Mouse (Mus musculus): ENCODE measurements around the gene Synj2. TPM values are rescaled to one million over a fixed set of nuclear protein-coding genes. Genes with fewer than 3 reads are reported as not detected.

The Synj2 gene
- polyA plus RNA-seq, 1 experiment from 2014 or later = 6.0 TPM

DNA sequence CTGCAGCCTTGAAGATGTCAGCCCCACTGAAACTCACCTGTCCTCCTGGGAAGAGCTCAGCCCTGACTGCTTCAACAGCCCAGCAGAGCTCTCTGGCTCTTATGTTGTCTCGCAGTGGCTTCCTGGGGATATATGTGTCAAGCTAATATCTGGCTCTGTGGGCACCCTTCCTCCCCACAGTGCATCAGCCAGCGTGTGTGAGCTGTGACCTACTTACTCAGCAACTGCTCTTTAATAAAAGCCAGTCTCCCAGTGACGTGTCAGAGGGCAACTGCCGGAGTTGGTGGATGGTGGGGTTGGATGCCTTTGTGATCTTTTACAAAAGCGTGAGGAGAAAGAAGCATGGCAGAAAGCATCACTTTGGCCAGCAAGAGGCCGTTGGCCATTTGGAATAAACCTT, 42.8 kb downstream of the Synj2 start:
- CTCF ChIA-PET = interaction anchor here (0.8 kb wide), 1 partner anchor 8 kb away, joined by 3 read pairs; no protein-coding TSS in a partner anchor
- in situ Hi-C loops (cut with MboI; ENCODE audit: low pct_unique_long_range_greater_than_20kb) = no loop called here
- ATAC-seq = no peak

GRCm38 (mm10) chr17:5984700-5985231, 43.7 kb downstream of the Synj2 start:
- CTCF ChIA-PET = interaction anchor here (1.0 to 1.5 kb wide), 2 partner anchors 10 to 40 kb away, joined by 3 read pairs; no protein-coding TSS in a partner anchor
- in situ Hi-C loops (cut with MboI; ENCODE audit: low pct_unique_long_range_greater_than_20kb) = loop anchor here (5.0 kb wide), 1 partner anchor 42 kb away; the partner anchor contains the start of gene Synj2
- no peak for TF ChIP-seq CTCF (IDR thresholded peaks at IDR 0.05)
- DNase-seq (ENCODE audit: low read depth, low spot score) = no peak
- no peaks in the 10 kb centered on the region for H3K27me3 ChIP-seq
- ATAC-seq = no peak
- POLR2A ChIA-PET = no interaction called here

More for the DNA sequence above, 42.8 kb downstream of the Synj2 start:
- DNase-seq (ENCODE audit: low read depth, low spot score) = no peak
- TF ChIP-seq CTCF (IDR thresholded peaks at IDR 0.05) = no peak
- POLR2A ChIA-PET = no interaction called here
- no peaks in the 10 kb centered on the region for H3K27me3 ChIP-seq

GRCm38 (mm10) chr17:5985271-5985670, 44.2 kb downstream of the Synj2 start:
- in situ Hi-C loops (cut with MboI; ENCODE audit: low pct_unique_long_range_greater_than_20kb) = loop anchor here (5.0 kb wide), 1 partner anchor 43 kb away; the partner anchor contains the start of gene Synj2
- ChIA-PET POLR2A (no interaction called here), CTCF (interaction anchor here (0.9 to 1.5 kb wide), 3 partner anchors 9 to 40 kb away, joined by 3 read pairs; no protein-coding TSS in a partner anchor)
- ATAC-seq (no peak), DNase-seq (ENCODE audit: low read depth, low spot score) (no peak)
- no peaks in the 10 kb centered on the region for H3K27me3 ChIP-seq
- TF ChIP-seq CTCF (IDR thresholded peaks at IDR 0.05) = no peak

GRCm38 (mm10) chr17:5987271-5988056, 46.4 kb downstream of the Synj2 start:
- in situ Hi-C loops (cut with MboI; ENCODE audit: low pct_unique_long_range_greater_than_20kb) = loop anchor here (5.0 kb wide), 1 partner anchor 45 kb away; the partner anchor contains the start of gene Synj2
- no peaks in the 10 kb centered on the region for H3K27me3 ChIP-seq
- DNase-seq (ENCODE audit: low read depth, low spot score) (no peak), ATAC-seq (peak; percentile 27)
- CTCF ChIA-PET = interaction anchor here (1.2 to 1.5 kb wide), 2 partner anchors 8 to 14 kb away, joined by 3 to 4 read pairs; no protein-coding TSS in a partner anchor
- no peak for TF ChIP-seq CTCF (IDR thresholded peaks at IDR 0.05)
- POLR2A ChIA-PET = no interaction called here

DNA sequence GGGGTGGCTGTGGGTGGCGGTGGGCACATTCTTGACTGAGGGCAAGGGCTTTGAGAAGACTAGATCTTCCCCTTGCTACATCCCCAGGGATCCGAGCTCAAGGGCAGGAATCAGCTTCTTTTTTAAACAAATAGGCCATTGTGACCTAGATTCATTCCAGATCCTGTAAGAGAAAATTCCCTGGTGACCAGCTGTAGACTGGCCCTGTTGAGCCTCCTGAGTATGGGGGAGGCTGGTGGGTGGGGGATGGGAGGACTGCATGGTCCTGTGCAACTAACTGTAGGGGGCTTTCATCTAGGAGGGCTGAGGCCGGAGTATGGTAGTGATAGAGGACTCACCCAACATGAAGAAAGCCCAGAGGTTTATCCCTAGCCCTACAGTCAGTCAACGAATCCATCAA, 47.0 kb downstream of the Synj2 start:
- no peak for TF ChIP-seq CTCF (IDR thresholded peaks at IDR 0.05)
- ChIA-PET POLR2A (no interaction called here), CTCF (interaction anchor here (1.2 to 1.5 kb wide), 3 partner anchors 9 to 25 kb away, joined by 3 to 4 read pairs (median 4); no protein-coding TSS in a partner anchor)
- no peaks in the 10 kb centered on the region for H3K27me3 ChIP-seq
- no peak for ATAC-seq
- in situ Hi-C loops (cut with MboI; ENCODE audit: low pct_unique_long_range_greater_than_20kb) = loop anchor here (5.0 kb wide), 1 partner anchor 46 kb away; the partner anchor contains the start of gene Synj2
- no peak for DNase-seq (ENCODE audit: low read depth, low spot score)

GRCm38 (mm10) chr17:5992866-5993580, 51.9 kb downstream of the Synj2 start:
- no peaks in the 10 kb centered on the region for H3K27me3 ChIP-seq
- no peak for TF ChIP-seq CTCF (IDR thresholded peaks at IDR 0.05)
- ChIA-PET POLR2A (no interaction called here), CTCF (interaction anchor here (1.1 to 2.9 kb wide), 3 partner anchors 10 to 52 kb away, joined by 4 to 8 read pairs (median 7); partner anchors contain the start of gene Synj2)
- in situ Hi-C loops (cut with MboI; ENCODE audit: low pct_unique_long_range_greater_than_20kb) = no loop called here
- ATAC-seq = peak; percentile 42
- DNase-seq (ENCODE audit: low read depth, low spot score) = no peak

DNA sequence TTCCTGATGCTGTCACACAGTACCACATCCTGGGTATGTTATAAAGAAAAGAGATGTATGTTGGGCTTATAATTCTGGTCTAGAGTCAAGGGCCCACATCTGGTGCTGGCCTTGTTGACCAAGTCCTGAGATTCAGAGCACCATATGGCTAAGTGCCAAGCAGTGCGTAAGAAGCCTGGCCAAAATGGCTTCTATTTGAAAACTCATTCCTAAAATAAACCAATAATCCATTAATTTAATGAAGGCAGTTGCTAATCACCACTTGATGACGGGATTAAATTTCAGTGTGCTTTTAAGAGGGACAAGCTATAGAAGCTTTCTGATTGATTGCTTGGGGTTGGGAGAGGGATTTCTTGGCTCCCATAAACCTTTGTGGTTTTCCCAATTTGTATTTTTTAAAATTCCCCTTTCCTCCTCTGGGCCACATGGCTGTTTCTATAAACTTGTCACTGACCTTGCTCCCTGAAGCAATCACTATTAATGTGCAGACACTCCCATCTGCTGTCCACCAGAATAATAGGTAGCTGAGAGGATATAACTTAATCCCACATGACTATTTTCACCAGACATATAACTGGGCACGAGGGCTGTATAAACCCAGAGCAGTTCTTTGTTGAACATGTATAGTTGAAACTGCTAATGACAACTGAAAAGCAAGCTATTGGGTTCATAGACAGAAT, 52.6 kb downstream of the Synj2 start:
- DNase-seq (ENCODE audit: low read depth, low spot score) (no peak), ATAC-seq (no peak)
- in situ Hi-C loops (cut with MboI; ENCODE audit: low pct_unique_long_range_greater_than_20kb) = no loop called here
- POLR2A ChIA-PET = interaction anchor here (0.7 kb wide), 1 partner anchor 15 kb away, joined by 3 read pairs; no protein-coding TSS in a partner anchor
- H3K27me3 ChIP-seq = no peaks in the 10 kb centered on the region
- no peak for TF ChIP-seq CTCF (IDR thresholded peaks at IDR 0.05)
- CTCF ChIA-PET = interaction anchor here (1.1 to 2.9 kb wide), 5 partner anchors 8 to 53 kb away, joined by 3 to 8 read pairs (median 6); partner anchors contain the start of gene Synj2

DNA sequence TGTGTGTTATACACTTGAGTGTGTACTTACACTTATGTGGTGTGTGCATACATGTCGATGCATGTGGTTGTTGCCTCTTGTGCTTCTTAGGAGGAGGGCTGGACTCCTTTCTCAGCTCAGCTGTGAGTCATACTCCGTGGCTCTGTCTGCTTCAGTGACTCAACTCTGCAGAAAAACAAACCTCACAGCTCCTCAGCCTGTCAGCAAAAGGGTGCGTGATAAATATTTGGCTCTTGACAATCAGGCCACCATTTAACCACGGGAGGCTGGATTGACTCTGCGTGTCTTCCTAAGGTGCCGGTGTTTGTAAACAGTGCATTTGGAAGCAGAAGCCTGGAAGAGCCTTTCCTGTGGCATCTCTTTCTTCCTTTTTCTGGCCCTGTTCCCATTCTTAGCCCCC, 53.5 kb downstream of the Synj2 start:
- peak; percentile 84 for ATAC-seq
- DNase-seq (ENCODE audit: low read depth, low spot score) = no peak
- CTCF ChIA-PET = interaction anchor here (1.2 to 2.9 kb wide), 4 partner anchors 9 to 54 kb away, joined by 3 to 8 read pairs (median 6); partner anchors contain the start of gene Synj2
- TF ChIP-seq CTCF (IDR thresholded peaks at IDR 0.05) = no peak
- in situ Hi-C loops (cut with MboI; ENCODE audit: low pct_unique_long_range_greater_than_20kb) = no loop called here
- POLR2A ChIA-PET = no interaction called here
- no peaks in the 10 kb centered on the region for H3K27me3 ChIP-seq

DNA sequence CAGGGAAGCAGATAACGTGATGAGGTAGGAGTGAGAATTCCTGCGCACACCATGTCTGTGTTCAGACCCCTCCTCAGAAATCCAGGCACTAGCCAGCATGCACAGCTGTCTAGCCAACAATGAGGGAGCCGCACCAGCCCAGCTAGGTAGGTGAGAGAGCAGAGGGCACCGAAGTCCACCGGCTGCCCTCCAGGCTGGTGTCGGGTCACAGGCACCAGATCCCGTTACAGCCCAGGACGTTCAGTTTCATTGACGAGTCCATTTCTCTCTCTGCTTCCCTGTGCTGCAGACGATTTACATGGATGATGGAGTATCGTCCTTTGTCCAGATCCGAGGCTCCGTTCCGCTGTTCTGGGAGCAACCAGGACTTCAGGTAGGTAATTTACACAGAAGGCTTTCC, 55.5 kb downstream of the Synj2 start:
- POLR2A ChIA-PET = no interaction called here
- in situ Hi-C loops (cut with MboI; ENCODE audit: low pct_unique_long_range_greater_than_20kb) = no loop called here
- ATAC-seq (no peak), DNase-seq (ENCODE audit: low read depth, low spot score) (no peak)
- TF ChIP-seq CTCF (IDR thresholded peaks at IDR 0.05) = no peak
- no peaks in the 10 kb centered on the region for H3K27me3 ChIP-seq
- CTCF ChIA-PET = interaction anchor here (0.9 to 3.0 kb wide), 5 partner anchors 11 to 45 kb away, joined by 3 to 9 read pairs (median 3); no protein-coding TSS in a partner anchor
